Mouse (Mus musculus) skeletal muscle tissue, adult 2 months (tissue): ENCODE data around the gene Mex3d.

Experiments
- DNase-seq: peaks from one replicate; pipeline ENCODE4 v3.0.0-alpha.2; 2012; ENCODE audit warnings: low read depth, low spot score

The Mex3d gene

DNA sequence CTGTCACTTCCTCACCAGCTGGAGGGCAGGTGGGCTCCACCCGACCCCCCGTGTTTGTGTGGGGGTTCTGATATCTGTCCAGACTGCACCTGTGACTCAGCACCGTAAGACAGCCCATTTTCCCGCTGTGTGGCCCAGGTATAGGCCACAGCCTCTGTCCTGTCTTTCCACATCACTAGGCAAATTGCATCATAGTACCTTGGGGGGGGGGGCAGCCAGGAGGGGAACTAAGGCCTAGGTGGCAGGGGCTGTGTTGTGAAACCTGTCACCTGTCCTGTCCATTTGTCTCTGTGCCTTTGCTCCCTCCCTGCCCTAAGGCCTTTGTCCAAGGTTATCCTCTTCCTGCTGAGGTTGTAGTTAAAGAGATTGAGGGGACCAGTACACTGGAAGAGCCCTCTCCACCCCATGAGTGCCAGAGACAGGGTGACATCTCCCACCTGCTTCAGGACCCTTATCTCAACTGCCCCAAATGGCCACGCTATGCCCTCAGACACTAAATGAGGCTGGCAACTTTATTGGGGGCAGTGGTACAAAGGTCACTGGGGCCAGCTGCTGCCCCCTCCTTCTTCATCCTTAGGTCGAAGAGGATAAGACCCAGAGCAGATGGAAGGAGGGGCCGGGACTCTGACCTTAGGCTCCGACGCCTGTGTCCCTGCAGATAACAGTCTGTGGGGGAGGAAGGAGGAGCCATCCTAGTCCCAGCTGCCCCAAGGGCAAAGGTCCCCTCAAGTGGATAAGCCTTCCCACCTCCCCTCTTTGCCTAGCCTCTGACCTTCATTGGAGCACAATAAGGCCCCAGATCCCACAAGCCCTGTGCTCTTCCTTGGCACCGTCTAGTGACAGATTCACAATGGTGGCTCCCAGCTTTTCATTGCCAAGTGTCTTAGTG lies 55.6 kb downstream of the Mex3d start:
- DNase-seq: no peak

- DNase-seq: no peak
Observed at GRCm38 (mm10) chr10:80330888-80331287, 56.6 kb downstream of the Mex3d start.
